Mouse (Mus musculus) heart, postnatal 14 days (tissue): ENCODE results near the gene Scgb1b20. TPM values are rescaled to one million over a fixed set of nuclear protein-coding genes. Genes with fewer than 3 reads are reported as not detected.
"Not testable (repeated sequence)": the region's sequence is repeated elsewhere in the genome, so short reads cannot be mapped to it uniquely, and the experiment has no call there.

Source experiments
- DNase-seq, 2 experiments: peaks; one replicate each; pipeline ENCODE4 v3.0.0; 2021 to 2022
- intact Hi-C: fragments of 180-260 bp; cut with DNase I; formaldehyde crosslinking; loops from one replicate; pipeline ENCODE4 v1.15.1; 2025
- long read RNA-seq, 2 experiments: library from polyadenylated mRNA; stranded (forward); transcript quantifications; one replicate each; pipeline ENCODE4 v2.0.0; 2021
- total RNA-seq, 2 experiments: library from RNA; stranded (reverse); gene quantifications; 2 replicates each; pipeline ENCODE4 v1.2.3; 2021

Gene Scgb1b20
- total RNA-seq: not detected
- long read RNA-seq, experiment 1: 0 reads
- long read RNA-seq, experiment 2: 0 reads

DNA sequence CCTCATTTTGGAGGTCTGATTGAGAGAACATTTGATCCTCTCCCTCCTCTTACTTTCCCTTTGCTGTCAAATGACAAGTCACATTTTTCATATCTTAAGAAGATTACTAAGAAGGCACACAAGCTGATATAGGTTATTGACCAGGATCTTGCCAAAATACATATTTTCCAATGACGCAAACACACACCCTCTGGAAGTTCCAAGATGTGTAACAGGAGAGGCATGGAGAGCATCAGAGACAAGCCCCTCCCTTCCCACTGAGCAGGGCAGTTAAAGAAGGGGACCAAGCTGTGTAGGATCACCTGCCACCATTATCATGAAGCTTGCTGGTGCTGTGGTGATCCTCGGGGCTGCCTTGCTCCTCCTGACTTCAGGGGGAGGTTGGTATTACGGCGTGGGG, at the start of gene Scgb1b20:
Gene Scgb1b20, plus strand, starts transcription at position 301 of the 400 bp plus-strand sequence.
- intact Hi-C loops: not testable (repeated sequence)

GRCm38 (mm10) chr7:33366222-33366621, 6.8 kb upstream of the Scgb1b20 start, which contains the start of gene Scgb2b20:
TSS of gene Scgb2b20 (minus strand) at chr7:33366322.
- DNase-seq, intact Hi-C loops: not testable (repeated sequence)

More for the DNA sequence above, at the start of gene Scgb1b20:
- DNase-seq: not testable (repeated sequence)

GRCm38 (mm10) chr7:33399749-33400148, 26.7 kb downstream of the Scgb1b20 start:
- intact Hi-C loops, DNase-seq: not testable (repeated sequence)

DNA sequence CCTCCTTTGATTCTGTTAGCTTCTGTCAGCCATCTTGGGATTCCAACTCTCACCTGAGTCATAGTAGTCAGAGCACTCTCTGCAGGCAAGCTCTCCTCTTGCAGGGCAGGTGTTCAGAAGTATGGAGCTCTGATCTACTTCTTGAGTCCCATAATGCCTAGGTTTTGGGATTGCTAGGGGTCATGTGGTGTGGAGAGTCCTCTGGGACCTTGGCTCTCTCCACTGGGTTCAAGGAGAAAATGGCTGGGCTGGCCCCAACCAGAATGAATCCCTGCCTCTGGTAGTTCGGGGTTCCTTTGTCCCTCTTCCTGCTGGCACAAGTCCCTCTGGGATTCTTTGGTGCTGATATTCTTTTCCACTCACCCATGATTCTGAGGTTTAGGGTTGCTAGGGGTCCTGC, 28.6 kb downstream of the Scgb1b20 start:
- intact Hi-C loops: no loop called here

DNA sequence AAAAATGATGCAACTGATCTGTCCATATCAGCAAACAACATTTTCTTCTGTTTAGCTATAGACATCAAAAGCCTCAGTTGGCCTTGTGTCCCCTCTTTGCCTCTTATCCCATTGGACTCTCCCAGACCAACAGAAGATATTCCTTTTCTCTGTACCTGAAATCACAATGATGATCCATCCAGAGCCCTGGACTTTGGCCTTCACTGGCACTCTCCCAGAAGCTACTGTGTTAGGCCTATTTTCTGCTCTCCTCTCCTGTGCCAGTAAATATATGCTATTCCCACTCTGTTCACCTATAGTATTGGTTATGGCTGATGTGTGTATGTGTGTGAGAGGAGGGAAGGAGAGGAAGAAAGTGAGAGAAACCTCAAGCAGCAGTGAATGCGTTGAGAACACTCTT, 36.6 kb downstream of the Scgb1b20 start:
- DNase-seq, intact Hi-C loops: not testable (repeated sequence)

More for the DNA sequence above, 28.6 kb downstream of the Scgb1b20 start:
- DNase-seq: no peak

Other genes starting within 250 kb of the Scgb1b20 start
- gene Scgb2b18, start 199.4 kb upstream of the Scgb1b20 start, total RNA-seq: not detected
- not detected for gene Scgb1b18, start 187.7 kb upstream of the Scgb1b20 start, total RNA-seq
- not detected for gene Scgb2b19, start 92.9 kb upstream of the Scgb1b20 start, total RNA-seq
- not detected for gene Scgb1b19, start 85.9 kb upstream of the Scgb1b20 start, total RNA-seq
- not detected for gene Scgb2b20, start 6.9 kb upstream of the Scgb1b20 start, total RNA-seq
- gene Scgb2b21, start 147.2 kb downstream of the Scgb1b20 start, total RNA-seq: not detected